Mouse (Mus musculus) layer of hippocampus, postnatal 10 days (tissue): ENCODE results near the gene Kctd21. TPM values are rescaled to one million over a fixed set of nuclear protein-coding genes. Genes with fewer than 3 reads are reported as not detected.
A peak's percentile ranks its signal among the peaks of the same experiment; 100 is the strongest.

Experiments
- DNase-seq, 2 experiments: peaks; one replicate each; pipeline ENCODE4 v3.0.0; 2021; ENCODE audit warnings: low spot score in 2 of 2
- long read RNA-seq: library from polyadenylated mRNA; stranded (forward); transcript quantifications from one replicate; pipeline ENCODE4 v2.0.0, GENCODE M21; 2023
- total RNA-seq, 2 experiments: library from RNA; stranded (reverse); gene quantifications; 2 replicates each; pipeline ENCODE4 v1.2.3; 2021

The Kctd21 gene
- 1 to 10 TPM; 6.9 to 8.9 TPM for total RNA-seq
- long read RNA-seq, partial matches to known transcripts, result 5 of 9 reads
- long read RNA-seq, other reads (novel, unspliced or antisense), result 1 of 9 reads

DNA sequence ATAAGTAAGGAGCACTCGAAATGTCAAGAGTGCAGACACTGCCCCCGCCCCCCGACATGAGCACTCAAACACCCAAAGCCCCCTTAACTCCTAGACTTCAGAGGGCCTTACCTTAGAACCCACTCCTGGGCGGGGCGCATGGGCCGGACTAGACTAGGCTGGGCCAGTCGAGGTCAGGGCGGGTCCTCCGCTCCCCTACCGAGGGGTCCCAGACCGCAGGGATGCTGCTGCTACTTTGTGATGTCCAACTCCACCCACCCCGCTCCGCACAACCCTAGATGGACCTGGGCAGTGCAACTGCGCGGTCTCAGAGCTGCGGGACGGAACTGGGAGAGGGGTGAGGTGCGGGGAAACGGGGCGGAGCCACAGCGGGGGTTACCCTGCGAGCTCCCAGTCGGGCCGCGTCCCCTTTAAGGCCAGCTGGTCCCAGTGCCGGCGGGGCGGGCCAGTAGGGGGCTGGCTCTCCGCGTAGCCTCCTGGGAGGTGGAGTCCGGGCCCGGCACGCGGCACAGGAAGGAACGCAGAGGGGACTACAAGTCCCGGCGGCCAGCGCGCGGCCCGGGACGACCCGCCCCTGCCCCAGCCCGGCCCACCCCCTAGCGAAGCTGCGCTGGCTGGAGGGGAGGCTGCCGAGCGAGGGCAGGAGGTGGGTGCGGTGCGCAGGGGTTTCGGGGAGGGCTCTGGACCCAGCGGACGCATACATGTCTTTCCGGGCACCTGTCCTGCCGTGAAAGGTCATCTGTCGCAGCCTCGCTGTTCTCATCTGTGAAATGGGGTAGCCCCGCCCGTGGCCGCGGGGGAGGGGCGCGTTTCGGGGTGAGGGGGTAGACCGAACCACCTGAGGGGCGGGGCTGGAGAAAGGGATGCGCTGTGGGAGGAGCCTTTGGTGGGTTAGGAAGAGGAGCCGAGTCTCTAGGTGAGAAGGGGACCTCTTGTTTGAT lies at the start of gene Kctd21, which contains the start of gene Usp35:
Kctd21 (plus strand) TSS at position 602 of the 941 bp plus-strand sequence.
Usp35 (minus strand) TSS at position 295 of the 941 bp plus-strand sequence.
- DNase-seq, result peak; percentile 93 to 98

DNA sequence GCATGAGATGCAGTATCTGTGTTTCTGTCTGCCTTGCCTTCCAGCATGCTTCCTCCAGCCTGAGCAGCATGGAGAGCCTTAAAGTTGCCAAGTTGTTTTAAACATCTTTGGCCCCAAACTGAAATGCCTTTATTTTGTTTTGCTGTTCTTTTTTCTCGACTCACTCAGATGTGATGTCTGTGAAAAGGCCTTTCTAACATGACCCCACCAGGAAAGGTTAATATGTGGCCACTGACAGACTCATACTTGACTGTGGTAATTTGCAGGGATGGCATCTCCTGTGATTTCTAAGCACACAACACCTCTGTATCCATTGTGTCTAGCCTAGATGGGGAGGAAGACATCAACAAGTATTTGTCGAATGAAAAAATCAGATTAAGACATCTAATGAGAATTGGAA lies 35.1 kb upstream of the Kctd21 start:
- no peak for DNase-seq

DNA sequence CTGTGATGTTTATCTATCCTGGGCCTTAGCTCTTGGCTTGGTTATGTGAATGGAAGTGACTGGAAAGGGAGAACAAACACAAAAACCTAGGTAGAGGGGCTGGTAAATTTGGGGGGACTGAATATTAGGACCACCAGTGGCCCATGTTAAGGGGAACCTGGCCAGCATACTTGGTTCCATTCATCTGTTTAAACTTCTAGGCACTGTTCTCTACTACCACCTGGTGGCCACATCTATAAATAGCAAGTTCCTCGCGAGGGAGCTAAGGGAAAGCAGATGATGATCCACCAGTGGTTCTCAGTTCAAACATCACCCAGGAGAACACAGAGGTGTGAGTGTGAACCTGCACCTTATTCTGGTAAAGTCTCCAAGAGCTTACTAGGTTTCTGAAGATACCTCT lies 34.7 kb upstream of the Kctd21 start:
- DNase-seq, result peak; percentile 77 to 78

DNA sequence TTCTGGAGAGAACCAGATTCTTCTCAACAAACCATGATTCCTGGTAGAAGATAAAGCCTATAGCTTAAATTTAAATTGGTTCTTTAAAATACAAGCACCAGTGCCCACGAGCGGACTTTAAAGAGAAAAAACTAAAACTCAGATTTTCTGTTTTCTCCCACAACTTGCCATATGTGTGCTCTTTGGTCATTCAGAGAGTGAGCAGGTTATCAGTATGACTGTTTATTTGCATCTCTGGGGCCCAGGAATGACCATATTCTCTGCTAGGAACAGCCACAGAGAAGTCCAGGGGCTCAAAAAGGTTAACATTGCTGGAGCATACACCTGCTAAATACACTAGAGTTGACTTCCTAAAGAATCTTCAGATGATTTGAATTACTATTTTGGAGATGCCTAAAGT lies 33.8 kb upstream of the Kctd21 start:
- DNase-seq, result no peak

DNA sequence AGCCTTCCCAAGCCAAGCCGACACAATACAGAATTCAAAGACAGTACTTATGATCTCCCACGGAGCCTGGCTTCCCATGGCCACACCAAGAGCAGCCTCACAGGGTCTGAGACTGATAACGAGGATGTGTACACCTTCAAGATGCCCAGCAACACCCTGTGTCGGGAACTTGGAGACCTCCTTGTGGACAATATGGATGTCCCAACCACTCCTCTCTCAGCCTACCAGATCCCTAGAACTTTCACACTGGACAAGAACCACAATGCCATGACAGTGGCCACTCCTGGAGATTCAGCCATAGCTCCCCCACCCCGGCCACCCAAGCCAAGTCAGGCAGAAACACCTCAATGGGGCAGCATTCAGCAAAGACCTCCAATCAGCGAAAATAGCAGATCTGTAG lies 33.2 kb upstream of the Kctd21 start:
- DNase-seq, result no peak

DNA sequence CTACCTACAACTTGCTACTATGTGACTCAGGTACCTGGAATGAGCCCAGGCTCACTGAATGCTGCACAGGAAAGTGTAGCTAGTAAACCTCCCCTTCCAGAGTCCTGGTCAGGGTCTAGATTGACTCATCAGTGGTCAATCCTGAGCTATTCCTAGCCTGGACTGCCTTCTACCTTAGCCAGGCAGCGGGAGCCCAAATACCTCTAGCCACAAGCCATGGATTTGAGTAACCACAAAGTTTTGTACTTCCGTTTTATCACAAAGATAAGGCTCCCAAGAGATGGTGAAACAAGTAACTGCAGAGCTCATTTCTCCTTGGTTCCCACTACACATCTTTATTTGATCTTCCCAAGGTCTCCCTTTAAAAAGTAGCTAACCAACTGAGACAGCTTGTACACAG lies 31.2 kb upstream of the Kctd21 start:
- no peak for DNase-seq

DNA sequence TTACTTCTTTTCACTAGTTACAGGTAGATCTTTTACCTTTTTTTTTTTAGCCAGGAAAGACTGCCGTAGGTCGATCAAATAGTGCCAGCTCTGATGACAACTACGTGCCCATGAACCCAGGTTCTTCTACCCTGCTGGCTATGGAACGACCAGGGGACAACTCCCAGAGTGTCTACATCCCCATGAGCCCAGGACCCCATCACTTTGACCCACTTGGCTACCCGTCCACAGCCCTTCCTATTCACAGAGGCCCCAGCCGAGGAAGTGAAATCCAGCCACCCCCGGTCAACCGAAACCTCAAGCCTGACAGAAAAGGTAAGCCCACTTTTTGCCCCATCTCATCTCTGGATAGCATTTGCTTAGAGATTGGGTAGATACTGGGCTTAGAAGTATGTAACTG lies 30.8 kb upstream of the Kctd21 start:
- DNase-seq, result no peak

DNA sequence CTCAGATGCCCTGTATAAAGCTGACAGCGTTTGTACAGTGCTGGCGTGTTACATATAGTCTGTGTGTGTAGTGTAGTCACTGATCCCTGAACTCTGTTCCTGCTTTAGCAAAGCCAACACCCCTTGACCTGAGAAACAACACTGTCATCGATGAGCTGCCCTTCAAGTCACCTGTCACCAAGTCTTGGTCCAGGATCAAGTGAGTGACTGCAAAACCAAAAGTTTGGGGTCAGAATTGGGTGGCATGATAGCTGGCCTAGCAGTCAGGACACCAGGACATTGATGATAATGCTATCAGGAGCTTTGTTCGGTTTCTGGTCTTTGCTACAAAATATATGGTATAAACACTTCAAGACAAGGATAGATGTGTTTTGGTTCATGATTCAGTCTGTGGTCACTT lies 29.9 kb upstream of the Kctd21 start:
- no peak for DNase-seq

DNA sequence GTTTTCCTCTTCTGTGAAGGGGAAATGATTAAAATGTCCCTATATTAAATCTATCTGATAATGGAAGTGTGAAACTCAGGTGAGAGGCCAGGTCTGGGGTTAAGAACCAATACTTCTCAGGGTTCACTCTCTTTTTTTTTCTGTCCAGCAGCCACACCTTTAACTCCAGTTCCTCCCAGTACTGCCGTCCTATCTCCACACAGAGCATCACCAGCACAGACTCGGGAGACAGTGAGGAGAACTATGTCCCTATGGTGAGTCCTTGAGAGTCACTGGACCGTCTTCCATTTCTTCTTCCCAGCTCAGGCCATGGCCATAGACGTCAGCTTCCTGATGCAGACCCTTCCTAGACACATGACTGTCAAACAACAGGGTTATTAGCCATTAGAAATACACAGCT lies 29.3 kb upstream of the Kctd21 start:
- DNase-seq, result no peak

DNA sequence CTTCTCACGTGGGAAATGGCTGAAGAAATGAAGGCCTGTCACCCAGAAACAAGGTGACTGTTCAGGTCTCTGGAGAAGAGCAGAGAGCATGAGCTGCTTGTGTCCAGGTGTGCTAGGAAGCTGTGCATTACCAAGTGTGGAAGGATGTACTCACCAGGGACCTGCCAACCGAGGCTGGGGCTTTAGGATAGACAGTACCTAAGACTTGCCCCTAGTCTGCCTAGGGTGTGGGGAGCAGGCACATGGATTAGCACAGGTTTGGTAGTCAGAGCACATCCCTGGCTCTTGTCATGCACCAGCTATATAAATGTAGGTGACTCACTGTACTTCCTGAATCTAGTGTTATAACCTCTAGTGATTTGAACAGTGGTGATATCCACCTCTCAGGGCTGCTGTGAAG lies 28.5 kb upstream of the Kctd21 start:
- no peak for DNase-seq

DNA sequence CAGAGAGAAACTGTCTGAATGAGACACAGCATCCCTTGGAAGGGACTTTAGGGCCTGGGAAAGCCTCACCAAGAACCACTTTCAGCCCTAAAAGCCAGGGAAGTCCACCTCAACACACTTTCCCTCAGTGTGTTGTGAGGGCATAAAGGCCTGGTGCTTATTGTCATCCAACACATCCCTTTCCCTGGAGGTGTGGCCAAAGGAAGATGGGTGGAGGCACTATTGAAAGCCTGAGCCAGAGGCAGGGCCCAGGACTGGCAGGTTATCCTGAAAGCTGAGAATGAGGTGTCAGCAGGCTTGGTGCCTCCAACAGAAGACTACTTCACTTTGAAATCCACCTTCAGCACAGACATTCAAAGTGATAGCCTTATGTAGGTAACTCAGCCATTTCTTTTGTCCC lies 27.7 kb upstream of the Kctd21 start:
- DNase-seq, result no peak

DNA sequence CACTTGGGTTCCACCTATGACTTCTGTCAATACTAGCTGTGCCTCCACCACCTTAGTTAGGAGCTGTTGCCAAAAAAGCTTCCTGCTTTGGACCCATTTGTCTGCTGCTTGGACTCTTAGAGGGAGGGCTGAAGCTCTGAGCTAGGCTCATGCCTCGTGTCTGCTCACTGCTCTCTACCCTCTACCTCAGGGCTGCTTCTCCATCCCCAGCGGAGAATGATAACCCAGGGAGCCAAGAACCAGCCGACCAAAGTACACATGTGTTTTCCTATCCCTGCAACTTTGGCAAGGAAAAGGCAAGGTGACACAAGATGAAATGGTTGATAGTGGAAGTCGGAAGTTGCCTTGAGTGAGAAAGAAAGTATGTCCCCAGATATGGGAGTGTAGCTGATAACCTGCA lies 26.9 kb upstream of the Kctd21 start:
- no peak for DNase-seq

DNA sequence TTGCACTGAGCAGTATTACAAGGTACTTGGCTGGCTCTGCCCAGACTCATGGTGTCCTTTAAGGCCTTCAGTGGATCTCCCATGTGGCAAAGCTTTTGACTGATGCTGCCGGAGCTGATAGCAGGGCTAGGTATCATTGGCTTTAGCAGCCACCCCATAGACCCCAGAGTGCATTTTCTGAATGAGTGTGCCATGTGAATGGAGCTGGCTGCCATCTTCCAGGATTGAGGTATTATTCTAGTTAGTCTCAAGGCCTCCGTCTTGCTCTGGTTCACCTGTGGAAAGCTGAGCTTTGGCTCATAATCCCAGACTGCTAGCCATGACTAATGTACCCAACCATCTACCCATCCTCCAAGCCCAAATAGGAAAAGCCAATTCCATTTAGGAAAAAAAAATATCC lies 25.3 kb upstream of the Kctd21 start:
- DNase-seq, result no peak

DNA sequence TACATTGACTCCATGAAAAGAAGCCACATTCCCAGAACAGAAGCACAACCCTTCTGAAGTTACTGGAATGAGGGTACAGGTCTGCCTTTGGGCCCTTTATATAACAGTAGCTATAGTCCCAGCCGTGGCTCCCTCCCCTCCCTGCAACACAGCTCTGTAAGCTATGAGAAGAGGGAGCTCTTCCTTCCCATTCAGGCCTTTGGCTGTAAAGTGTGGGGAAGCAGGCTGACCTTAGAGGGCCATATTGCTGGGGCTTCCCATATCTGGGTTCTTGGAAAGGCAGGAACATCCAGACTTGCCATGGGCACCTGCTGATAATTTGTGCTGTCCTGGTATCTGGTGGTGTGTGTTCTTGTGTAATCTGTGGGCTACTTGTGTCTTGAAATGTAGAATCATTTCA lies 24.6 kb upstream of the Kctd21 start:
- peak; percentile 1 to 9 for DNase-seq

DNA sequence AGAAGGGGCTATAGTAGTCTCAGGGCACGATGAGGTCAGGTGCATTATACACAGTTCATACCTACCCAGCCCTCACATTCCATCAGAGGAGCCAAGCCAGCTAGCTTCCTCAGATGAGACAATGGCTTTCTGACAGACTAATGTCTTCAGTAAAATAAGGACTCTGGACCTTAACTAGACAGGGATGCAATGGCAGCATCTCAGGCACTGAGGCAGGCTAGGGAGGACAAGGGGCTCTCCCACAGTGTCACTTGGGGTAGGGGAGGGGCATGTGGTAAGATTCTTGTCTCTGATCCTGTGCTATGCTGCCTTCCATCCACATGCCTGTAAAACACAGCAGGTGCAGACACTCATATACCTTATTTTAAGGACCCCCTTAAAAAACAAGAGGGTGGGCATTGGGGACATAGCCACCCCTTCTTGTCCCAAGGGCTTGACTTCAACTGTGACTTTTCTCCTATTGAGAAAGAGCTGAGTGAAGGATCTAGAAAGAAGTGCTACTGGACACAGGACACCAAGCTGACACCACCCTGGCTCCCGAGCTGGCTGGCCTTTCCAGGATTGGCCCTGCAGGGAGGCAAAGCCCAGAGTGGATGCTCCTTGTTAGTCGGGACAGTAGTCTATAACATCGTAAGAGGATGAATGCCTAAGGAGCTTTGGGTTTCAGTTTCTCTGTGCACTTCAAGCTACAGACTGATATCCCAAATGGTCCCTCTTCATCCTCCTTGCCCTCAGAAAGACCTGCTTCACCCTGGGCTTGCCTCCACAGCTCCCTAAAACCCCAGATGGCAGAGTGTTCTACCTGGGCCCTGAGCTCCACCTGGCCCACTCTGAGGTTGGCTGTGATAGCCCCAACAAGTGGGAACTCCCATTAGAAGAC lies 22.4 kb upstream of the Kctd21 start:
- peak; percentile 2 to 9 for DNase-seq

DNA sequence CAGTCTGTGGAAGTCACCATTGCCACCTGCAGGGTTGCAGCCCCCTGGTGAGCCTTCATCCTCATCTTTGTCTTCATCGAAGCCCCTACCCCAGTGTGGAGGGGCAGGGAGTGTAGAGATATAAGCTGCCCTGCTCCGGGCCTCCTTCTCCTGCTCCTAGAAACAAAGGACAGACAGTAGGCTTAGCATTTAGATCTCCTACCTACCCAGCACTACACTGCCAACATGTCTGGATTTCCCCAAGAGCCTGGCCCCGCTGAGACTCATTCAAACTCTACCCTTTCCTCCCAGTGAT lies 21.8 kb upstream of the Kctd21 start:
- DNase-seq, result peak in 1 of 2 experiments; percentile 1

DNA sequence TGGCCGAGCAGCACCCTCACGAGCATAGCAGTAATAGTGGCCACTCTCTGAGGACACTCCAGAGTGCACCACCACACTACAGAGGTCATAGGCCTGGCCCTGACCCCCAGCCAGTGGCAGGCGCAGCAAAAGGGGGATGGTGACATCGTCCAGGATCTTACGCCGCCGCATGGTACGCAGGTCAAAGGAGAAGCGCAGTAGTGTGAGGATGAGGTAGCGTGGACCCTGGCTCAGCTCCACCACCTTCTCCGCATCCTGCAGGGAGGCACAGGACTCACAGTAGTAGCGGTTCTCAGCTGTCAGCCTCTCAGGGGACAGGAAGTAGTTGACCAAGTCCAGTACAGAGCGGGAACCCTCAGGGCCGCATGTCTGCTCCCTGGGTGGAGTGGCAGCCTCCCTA lies 20.5 kb upstream of the Kctd21 start:
- no peak for DNase-seq

DNA sequence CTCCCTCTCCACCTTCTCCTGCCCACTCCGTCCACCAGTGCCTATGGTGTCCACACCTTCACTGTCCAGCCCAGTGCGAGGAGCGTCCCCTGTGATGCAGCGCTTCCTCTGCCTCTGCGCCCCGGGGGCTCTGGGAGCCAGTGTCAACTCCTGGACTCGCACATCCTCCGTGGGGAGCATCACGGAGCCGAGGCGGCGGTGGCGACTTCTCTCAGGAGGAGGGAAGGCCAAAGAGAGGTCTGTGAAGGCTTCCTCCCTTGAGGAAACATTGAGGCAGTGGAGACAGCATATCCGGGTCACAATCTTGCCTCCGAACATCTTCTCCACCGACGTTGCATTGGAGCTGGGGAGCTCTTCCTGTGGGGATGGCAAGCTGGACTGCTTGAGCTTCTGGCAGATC lies 19.9 kb upstream of the Kctd21 start:
- DNase-seq, result no peak

DNA sequence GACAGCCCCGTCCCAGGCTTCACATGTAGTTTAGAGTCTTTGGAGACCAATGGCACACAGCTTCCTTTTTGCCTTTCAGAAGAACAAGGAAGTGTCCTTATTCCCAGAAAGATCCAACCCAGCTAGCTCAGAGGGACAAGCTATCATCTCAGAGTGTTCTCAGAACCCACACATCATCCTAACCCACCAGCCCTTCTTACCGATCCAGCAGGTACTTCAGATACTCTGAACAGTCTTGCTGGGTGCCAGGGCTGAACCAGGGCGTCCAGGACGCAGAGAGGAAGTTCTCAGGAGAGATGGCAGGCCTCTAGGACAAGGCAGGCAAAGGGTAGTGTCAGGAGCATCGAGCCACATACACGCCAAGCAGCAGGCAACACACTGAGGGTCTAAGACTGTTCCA lies 19.3 kb upstream of the Kctd21 start:
- DNase-seq, result no peak

DNA sequence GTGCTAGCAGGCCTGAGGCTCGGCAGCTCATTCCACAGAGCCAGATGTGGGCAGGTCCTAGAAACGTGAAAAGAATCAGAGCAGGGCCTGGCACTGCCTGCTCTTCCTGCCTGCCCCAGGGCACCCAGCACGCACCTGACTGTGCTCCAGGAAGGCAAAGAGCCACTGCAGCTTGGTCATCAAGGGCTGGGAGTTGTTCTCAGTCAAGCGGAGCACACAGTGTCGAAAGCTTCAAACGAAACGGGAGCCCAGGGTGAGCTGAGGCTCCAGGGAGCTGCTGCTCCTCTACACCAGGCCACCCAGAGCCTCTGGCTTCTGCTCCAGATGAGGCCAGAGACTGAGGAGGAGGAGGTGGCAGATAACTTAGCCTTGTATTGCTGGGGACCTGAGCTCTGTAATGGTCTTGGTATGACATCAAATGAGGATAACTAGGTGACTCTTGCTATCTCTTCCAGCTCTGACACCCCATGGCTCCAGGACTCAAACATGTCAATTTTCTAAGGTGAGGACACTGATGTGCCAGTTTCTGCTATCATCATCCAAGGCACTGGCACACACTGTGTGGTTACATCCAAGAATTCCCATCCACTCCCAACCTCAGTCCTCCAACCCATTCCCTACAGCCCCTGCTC lies 18.6 kb upstream of the Kctd21 start:
- no peak for DNase-seq

DNA sequence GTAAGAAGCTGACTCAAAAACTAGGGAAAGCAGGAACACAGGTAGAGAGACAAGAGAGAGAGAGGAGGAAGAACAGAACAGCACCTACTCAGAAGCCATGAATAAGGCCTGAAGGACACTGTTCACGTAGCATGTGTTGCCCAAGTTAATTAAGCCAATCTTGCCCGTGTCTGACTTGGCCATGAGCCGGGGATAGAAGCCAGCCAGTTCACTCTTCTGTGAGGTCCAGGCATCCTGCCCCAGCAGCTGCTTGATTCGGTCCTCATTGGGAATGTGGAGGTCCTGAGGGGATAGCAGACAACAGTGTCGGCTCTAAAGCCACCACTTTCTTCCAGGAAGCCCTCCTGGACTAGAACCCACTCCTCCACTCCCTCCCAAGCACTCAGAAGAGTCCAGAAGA lies 17.5 kb upstream of the Kctd21 start:
- no peak for DNase-seq

DNA sequence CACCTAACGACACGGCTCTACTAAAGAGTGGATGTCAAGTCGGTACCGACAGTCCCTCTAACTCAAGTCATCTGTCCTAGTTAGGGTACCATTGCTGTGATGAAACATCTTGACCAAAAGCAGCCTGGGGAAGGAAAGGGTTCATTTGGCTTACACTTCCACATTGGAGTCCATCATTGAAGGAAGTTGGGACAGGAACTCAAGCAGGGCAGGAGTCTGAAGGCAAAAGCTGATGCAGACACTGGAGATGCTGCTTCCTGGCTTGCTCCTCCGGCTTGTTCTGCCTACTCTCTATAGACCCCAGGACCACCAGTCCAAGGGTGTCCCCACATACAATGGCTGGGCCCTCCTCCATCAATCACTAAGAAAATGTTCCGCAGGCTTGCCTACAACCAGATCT lies 16.5 kb upstream of the Kctd21 start:
- no peak for DNase-seq
